Mouse (Mus musculus): ENCODE results near the gene Accs. TPM values are rescaled to one million over a fixed set of nuclear protein-coding genes. Genes with fewer than 3 reads are reported as not detected.

Gene Accs
- total RNA-seq, 2 experiments from 2014 or later = 3.2 to 4.0 TPM

DNA sequence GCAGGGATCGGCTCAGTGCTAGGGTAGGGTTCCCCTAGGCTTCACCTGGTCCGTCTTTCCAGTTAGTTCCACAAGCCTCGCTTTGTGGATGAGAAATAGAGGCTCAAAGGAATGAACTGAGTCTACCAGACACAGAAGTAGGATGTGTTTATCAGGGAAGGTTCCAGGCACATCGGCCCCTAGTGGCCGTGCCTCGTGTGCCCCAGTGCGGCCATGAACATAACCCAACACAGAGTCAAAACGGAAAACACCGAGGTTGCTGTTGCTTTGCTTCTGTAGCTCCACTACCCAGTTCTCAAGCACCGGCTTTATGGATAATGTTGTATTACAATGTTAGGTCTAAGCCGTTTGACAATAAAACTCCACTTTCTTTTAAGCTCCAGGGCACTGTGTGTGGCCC lies 18.8 kb upstream of the Accs start:
- no peak for DNase-seq
- intact Hi-C loops (cut with DNase I) = no loop called here

DNA sequence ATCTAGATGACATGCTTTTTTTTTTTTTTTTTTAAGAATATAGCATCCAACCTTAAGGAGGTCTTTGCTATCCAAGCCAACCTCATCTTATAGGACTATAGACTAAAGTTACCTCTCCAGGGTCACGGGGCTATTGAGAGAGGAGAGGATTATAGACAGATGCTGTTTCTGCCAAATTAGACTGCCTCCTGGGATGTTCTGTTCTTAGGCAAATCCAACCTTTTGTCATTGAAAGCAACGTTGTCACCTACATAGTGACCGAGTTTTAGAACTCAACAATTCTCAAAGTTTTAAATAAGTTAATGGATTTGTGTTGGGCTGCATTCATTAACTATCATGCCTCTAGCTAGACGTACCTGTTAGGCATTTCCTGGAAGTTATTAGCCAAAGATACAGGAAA lies 13.5 kb upstream of the Accs start:
- intact Hi-C loops (cut with DNase I) = no loop called here
- no peak for DNase-seq

DNA sequence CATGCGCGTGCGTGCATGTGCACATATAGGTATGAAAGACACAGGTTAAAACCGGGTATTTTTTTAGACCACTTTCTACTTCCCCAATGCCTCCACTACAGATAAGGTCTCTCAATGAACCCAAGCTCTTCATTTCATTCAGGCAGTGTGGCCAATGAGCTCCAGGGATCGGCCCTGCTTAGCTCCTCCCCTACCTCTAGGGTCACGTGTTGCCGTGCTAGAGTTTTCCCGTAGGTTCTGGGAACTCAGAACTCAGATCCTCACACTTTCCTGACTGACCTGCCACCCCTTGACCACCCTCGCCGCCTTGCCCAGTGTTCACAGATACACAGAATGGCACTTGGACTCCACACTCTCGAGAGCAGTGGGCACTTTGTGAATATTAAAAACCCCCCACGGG lies 9.1 kb upstream of the Accs start:
- no peak for DNase-seq
- intact Hi-C loops (cut with DNase I) = no loop called here

DNA sequence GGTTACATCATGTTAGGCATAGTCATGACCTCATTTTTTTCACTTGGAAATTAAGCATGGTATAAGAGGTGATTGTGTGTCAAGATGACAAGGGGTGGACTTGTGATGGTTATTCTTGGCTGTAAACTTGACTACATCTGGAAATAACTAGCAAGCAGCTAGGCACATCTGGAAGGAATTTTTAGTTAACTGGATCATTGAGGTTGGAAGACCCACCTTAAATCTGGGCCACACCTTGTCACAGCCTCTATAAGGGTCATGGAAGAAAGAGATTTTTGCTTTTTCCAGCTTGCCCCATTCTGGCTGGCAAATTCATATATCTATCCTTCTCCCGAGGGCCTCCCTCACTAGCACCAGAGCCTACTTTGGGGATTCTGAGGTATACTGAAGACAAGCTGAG lies 1.6 kb upstream of the Accs start:
- intact Hi-C loops (cut with DNase I) = no loop called here
- no peak for DNase-seq

DNA sequence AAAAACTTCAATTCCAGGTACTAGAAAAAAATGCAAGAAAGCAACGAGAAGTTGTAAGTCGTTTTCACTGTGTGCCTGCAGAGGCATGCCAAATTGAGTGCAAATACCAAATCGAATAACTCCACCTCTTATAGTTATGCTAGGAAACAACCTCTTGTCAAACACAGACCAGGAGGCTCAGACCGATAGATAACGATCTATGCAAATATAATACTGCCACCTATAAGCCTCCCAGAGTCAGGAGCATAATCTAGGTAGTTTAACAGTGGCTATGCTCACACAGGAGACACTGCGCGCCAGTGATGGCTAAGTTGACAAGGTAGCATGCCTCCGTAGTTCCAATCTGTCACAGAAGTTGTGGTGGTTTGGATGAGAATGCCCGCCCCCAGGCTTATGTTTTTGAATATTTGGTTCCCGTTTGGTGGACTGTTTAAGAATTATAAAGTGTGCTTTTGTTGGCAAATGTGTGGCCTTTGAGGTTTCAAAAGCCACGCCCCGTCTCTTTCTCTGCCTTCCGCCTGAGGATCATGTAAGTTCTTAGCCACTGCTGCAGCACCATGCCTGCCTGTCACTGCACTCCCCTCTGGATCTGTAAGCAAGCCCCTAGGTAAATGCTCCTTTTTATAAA lies 688 bp upstream of the Accs start:
- intact Hi-C loops (cut with DNase I) = no loop called here
- no peak for DNase-seq

DNA sequence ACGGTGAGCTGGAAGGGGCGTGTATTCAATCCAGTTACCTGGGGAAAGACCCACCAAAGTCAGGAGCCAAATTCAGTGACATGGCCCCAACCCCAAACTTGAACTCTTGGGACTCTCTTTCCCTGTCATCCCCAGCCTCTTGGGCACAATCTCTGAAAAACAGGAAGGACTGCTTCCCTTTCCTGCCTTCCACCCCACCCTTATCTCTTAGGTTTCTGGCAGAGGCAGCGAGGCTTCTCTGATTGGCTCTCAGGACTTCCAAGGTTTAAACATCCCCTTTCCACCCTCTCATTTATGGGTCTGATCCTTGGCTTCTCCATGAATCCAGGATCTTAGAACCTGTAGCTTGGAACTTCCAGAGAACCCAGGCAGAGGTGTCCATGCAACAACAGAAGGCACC lies 8.4 kb downstream of the Accs start:
- intact Hi-C loops (cut with DNase I) = no loop called here
- no peak for DNase-seq

DNA sequence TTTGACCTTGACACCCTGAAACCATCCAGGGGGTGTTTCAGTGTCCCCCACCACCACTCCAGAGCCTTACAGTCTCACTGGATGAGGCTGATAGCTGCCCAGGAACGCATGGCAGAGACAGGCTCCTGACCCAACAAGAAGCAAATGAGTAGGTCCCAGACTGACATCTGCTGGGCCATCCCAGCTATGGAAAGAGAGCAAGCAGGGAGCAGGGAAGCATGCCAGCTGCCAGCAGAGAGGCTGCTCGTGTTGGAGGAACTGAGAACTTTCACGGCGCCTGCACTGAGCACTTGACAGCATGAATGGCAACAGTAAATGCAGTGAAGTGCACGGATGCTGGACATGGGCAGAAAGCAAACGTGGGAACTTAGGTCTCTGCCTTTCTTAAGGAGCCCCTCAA lies 9.6 kb downstream of the Accs start:
- intact Hi-C loops (cut with DNase I) = no loop called here
- DNase-seq = no peak

DNA sequence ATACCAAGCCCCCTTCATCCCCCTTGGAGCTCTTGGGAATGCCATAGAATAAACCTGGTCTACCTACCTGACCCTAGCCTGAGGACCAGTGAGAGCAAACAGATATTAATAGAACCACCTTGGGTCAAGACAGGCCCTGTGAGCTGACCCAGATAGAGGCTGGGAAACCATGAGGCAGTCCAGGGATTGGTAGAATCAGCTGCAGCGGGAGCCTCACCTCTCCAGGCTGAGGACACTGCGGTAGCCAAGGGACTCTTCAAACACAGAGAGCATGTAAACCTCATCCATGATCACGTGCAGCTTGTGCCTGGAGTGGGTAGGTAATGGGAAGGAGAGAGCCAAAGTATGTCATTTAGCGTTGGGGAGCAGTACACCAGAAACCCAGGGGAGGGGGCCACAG lies 10.8 kb downstream of the Accs start:
- intact Hi-C loops (cut with DNase I) = no loop called here
- DNase-seq = no peak

DNA sequence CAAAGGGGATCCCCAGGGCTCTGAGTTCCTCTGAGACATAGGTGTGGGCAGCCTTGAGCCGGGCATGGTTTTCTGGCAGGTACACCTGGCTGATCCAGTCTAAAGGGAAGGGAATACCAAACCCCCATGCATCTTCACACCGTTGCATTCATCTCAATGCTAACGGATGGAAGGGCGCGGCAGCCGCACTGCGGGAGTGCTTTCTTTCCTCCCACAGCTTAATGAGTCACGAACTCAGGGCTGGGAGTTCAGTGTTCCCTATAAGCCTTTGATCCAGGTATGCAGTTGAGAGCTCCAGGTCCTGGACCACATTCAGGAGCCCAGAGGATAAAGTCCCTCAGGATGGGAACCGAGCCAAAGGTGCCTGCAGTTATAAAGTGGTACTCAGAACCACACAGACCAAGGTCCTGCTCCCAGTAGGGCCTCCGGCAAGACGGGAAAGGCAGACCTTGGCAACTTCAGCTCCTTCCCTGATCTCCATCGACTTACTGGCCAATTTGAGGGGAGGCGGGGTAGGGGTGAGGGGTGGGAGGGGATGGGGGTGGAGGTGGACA lies 13.4 kb downstream of the Accs start:
- intact Hi-C loops (cut with DNase I) = no loop called here

DNA sequence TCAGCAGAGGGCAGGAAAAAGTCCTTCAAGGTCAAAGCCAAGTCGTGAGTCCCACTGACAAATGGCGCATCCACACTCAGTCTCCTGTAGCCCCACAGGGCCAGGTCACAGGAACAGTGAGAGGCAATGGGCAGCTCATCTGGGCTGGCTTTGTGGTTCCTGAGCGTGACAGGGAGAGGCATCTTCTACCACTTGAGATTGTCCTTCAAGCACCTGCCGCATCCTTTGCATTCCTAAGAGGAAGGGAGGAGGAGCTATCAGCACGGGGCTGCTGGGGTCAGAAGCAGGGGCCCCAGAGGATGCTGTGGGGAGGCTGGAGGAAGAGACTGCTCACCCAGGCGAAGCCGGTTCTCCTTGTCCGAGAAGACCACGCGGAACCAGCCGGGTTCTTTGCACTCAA lies 14.1 kb downstream of the Accs start:
- DNase-seq = no peak
- intact Hi-C loops (cut with DNase I) = no loop called here

More for the DNA sequence above, 13.4 kb downstream of the Accs start:
- no peak for DNase-seq

DNA sequence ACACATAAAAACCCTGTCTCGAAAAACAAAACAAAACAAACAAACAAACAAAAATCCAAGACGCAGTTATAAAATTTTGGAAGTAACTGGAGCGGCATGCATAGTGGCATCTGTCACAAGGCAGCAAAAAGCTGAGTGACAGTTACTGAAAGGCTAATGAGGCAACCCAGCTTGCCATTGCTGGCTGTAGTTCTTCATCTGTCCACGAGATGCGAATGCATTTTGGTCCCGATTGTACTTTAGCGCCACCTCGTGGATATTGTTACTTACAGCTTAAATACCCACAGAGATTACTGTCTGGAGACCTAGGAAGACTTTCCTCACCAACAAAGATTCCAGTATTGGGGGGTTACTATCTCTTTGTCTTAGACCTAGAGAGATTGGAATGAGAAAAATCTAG lies 26.2 kb downstream of the Accs start:
- intact Hi-C loops (cut with DNase I) = no loop called here

DNA sequence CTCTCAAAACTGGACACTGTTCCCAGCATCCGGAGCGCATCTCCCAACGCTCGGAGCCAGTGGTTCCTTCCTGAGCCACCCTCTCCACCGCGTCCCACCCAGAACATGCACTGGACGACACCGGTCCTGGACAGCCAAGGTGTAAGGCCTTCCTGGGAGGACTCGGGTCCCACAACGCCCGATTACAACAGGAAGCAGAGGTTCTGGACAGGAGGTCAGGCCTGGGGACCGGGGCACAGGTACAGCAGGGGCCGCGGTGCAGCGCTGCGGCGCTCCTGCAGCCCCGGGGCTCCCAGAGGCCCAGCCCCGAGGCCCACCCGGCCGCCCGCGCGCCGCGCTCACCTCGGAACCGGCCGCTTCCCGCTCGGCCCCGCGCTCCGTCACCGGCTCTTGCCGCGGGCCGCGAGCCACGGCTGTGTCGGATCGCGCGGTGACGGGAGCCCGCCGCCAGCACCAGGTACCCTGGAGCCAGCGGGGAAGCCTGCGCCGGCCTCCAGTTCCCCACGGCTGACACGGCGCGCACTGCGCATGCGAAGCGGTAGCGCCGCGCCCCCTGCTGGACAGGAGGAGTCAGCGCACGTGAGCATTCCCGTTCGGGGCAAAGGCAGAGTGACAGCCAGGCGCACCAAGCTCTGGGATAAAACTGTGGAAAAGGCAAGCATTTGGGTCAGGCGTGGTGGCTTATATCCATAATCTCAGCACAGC lies 27.5 kb downstream of the Accs start, which contains the start of gene Ext2:
Gene Ext2, minus strand, starts transcription at position 524 of the 705 bp plus-strand sequence.
- intact Hi-C loops (cut with DNase I) = no loop called here
- peak; percentile 77 to 92 for DNase-seq

More for the DNA sequence above, 26.2 kb downstream of the Accs start:
- peak in 1 of 2 experiments; percentile 46 for DNase-seq

DNA sequence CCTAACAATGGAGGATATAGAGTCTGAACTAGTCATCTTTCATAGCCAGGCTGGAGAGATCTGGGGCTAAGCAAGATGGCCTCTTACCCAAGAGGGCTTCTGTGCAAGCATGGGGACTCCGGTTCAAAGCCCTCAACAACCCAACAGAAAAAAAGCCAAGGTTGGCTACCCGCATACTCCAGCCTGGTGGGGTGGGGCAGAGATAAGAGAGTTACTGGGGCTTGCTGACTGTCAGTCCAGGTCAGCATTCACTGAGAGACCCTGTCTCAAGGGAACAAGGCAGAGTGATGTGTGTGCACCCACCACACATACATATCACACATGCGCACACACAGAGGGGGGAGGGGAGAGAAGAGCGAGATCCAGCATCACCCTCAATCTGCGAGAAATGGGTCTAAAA lies 32.0 kb downstream of the Accs start:
- no peak for DNase-seq
- intact Hi-C loops (cut with DNase I) = loop anchor here (10.0 kb wide), 1 partner anchor 343 kb away; no protein-coding TSS in a partner anchor

DNA sequence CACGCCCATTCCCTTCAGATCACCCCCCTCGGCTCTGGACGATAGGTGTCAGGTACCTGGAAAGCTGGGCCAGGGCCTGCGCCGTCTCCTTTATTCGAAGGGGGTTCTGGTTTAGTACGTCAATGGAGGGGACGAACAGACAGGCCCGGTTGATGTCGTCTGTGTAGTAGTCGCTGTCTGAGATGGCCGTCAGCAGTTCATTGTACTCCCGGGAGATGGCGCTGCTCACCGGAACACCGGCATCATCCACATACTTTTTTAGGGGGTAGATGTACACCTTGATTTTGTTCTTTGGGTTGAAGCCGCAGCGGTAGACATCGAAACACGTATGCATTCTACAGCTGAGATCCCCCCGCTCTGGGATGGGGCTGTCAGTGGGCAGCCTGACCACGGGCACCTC lies 36.4 kb downstream of the Accs start:
- DNase-seq = no peak
- intact Hi-C loops (cut with DNase I) = loop anchor here (10.0 kb wide), 1 partner anchor 339 kb away; no protein-coding TSS in a partner anchor

DNA sequence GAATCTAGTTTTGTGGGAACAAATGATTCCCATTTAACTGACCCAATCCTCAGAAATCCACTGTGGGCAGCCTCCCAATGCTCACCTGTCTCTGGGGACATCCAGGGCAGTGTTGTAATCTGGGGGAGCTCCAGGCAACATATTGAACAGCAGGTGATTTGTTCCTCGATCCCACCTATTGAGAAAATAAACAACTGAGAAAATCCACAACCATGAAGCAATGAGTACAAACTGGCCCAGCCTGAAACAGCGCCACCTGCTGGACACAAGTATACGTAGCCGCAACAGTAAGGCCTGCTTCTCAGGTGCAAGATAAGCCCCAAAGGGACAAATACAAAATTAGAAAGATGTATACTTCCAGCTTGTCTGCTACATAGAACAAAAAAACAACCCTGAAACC lies 37.9 kb downstream of the Accs start:
- intact Hi-C loops (cut with DNase I) = loop anchor here (10.0 kb wide), 1 partner anchor 337 kb away; no protein-coding TSS in a partner anchor
- DNase-seq = no peak

DNA sequence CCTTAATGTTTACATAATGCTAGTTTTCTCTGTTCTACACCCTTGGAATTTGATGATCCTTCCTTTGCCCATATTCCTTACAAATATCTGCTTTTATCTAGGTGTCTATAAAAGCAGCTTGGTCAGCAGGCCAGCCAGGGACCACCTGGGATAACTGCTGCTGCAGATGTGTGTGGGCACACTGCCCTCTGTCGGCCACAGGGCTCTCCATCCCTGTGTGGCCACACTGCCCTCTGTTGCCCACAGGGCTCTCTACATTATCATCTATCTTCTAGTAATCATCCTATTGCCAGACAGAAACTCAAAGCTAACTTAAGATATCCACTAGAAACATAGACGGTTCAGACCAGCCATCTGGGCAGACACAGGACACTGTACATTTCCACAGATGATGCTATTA lies 39.8 kb downstream of the Accs start:
- DNase-seq = peak in 1 of 2 experiments; percentile 38
- intact Hi-C loops (cut with DNase I) = loop anchor here (10.0 kb wide), 1 partner anchor 335 kb away; no protein-coding TSS in a partner anchor

DNA sequence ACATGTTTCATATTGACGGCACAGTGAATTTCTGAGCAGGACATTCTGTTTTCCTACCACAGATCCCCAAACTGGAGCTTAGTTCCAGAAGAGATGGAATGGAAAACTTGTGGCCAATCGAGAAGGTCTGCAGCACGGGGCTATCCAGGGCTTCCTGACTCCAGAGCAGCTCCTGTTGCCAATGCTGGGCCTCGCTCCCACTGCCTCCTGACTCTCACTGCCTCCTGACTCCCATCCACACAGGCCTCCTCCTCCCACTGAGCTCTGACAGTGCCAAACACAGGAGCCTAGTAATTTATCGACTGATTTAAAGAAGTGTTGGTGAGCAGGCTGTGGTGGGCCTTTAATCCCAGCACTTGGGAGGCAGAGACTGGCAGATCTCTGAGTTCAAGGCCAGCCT lies 41.7 kb downstream of the Accs start:
- intact Hi-C loops (cut with DNase I) = no loop called here
- DNase-seq = peak in 1 of 2 experiments; percentile 39

DNA sequence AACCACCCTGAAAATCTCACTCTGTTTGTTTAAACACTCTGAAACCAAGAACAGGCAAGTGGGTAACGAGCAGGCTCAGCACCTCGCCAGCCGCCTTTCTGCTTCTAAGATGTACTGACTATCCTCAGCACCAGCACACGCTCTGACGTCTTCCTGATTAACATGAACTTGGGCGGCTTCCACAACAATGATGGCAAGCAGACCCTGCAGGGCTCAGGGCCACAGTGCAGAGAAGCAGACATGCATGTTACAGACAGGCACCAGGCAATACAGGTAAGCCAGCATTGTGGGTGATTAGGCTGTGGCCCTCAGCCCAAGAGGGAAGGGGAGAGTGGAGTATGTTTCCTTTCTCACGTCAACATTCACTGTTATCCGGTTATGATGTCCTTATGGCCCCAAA lies 42.3 kb downstream of the Accs start:
- intact Hi-C loops (cut with DNase I) = no loop called here
- DNase-seq = no peak

DNA sequence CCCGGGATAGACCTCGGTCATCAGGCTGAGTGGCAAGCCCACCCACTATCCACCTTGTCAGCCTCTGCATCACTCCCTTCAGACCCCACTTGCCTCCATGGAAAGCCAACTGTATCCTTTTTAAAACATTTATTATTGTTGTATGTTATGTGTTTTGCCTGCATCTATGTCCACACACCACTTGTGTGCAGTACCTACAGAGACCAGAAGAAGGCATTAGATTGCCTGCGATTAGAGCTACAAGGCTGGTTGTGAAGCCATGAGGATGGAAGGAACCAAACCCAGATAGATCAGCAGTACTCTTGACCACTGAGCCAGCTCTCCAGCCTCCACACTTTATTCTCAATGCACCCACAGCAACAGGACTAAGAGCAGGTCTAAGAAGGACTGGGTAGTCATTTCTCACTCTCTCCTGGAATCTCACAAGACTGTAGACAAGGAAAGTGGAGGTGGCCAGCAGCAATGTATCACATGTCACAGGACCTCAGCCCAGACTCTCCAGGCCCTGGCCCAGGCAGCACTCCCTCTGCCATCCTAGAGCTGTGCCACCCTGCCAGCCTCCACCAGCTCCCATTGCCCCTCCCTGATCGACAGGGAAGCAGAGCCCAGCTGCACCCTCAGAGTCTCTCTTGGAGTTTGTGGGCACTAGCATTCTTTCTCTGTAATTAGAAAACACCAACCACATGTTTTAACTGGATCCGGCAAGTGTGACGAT lies 43.1 kb downstream of the Accs start:
- intact Hi-C loops (cut with DNase I) = no loop called here
- DNase-seq = peak in 1 of 2 experiments; percentile 40

DNA sequence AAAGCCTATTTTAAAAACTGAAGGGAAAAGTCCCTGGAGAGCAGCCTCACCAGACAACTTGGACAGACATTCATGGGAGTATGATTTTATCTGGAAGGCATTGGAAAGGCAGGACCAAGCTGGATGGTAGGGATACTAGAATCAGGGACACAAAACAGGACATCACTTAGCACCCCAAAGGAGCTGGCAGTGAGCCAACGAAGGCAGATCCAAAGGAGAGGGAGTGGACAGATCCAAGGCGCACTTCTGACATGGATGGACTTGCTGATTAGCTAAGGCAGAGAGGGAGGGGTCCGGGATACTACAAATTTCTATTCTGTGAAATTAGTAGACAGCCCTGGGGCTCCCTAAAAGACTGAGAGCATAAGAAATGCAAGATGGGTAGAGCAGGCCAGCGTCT lies 44.2 kb downstream of the Accs start:
- intact Hi-C loops (cut with DNase I) = no loop called here

DNA sequence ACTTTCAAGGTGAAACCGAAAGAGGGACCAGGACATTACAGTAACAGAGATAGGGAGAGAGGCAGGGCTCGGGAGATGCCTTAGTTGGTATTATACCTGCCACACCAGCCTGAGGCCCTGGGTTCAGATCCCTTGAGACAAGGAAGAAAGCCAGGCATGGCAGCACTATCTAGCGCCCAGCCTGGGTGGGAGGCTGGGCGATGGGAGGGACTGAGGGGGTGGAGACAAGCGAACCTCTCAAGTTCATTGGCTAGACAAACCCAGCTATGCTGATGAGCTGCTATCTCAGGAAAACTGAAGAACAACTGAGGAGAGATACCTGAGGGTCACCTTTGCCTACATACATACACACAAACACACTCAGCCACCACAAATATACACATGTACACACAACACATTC lies 44.7 kb downstream of the Accs start:
- intact Hi-C loops (cut with DNase I) = no loop called here
- no peak for DNase-seq

More for the DNA sequence above, 44.2 kb downstream of the Accs start:
- no peak for DNase-seq
